Mouse (Mus musculus): Measurements from ENCODE around the gene Atp1a3.

- TF ChIP-seq POLR2A (IDR thresholded peaks at IDR 0.05; ENCODE audit: borderline replicate concordance, control insufficient read depth, low read depth, low read length) (no peak), CTCF (IDR thresholded peaks at IDR 0.05; ENCODE audit: control insufficient read depth, insufficient read depth, low read length) (peak; percentile 81)
Observed at GRCm38 (mm10) chr7:24964897-24965535, 40.7 kb downstream of the Atp1a3 start.

Measured in bone marrow, adult 2 months (tissue).